Mouse (Mus musculus): ENCODE data around the gene Camta1. TPM values are rescaled to one million over a fixed set of nuclear protein-coding genes. Genes with fewer than 3 reads are reported as not detected.

Camta1 gene
- polyA plus RNA-seq, 1 experiment from 2014 or later = 78.7 TPM

DNA sequence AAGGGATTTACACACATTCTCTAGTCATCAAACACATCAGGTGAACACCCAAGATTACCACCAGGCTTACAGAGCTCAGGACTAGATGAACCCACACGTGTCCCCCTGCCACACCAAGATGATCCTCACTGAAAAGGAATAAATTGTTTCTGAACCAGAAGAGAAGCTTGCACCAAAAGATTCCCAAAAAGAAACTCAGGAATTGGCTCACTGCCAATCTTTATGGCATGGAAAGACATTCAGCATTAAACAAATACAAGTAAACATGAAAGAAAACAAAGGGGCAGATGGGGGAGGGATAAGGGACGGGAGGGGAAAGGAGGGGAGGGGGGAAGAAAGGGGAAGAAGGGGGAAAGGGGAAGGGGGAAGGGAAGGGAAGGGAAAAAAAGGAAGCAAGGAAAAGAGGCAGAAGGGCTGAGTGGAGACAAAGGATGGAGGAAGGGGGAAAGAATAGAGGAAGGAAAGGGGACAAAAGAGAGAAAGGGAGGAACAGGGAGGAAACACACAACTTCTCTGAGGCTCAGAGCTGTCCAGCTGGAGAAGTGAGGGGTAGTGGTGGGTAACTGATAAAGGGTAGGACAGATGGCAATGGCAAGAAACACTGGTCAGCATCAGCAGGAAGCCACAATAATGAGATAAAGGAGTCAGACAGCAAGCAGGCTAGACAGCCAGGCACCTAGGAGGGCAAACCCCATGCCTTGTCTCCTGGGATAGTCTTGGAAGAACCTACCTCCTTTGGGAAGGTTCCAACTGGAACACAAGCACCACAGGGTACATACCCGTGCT lies 43.5 kb downstream of the Camta1 start:
- 0 out of 2 replicates have a peak, but pooled peaks have one; percentile 3 for ATAC-seq (ENCODE audit: borderline replicate concordance, extremely low read depth, low FRiP score, low TSS enrichment)
- Histone ChIP-seq H3K27ac (no peak overlapping the region), H3K4me2 (no peak overlapping the region), H3K27me3 (no peaks in the 10 kb centered on the region), H3K4me3 (no peak overlapping the region), H3K4me1 (peaks cover 13% of the 10 kb centered on the region), H3K36me3 (no peaks in the 10 kb centered on the region), H3K9me3 (no peaks in the 10 kb centered on the region), H3K9ac (no peak overlapping the region)
- 42% methylated on average over 3 of the region's 3 CpGs for WGBS

GRCm38 (mm10) chr4:151813711-151814110 lies 48.0 kb downstream of the Camta1 start:
- H3K27ac ChIP-seq = no peak overlapping the region
- H3K9me3 ChIP-seq = no peaks in the 10 kb centered on the region
- H3K4me3 ChIP-seq = no peak overlapping the region
- no peaks in the 10 kb centered on the region for H3K36me3 ChIP-seq
- H3K4me1 ChIP-seq = peaks cover 7% of the 10 kb centered on the region
- 96% methylated on average over 4 of the region's 4 CpGs for WGBS
- H3K4me2 ChIP-seq = no peak overlapping the region
- ATAC-seq (ENCODE audit: borderline replicate concordance, extremely low read depth, low FRiP score, low TSS enrichment) = no peak
- H3K27me3 ChIP-seq = no peaks in the 10 kb centered on the region
- H3K9ac ChIP-seq = no peak overlapping the region

GRCm38 (mm10) chr4:151805685-151806084 lies 56.0 kb downstream of the Camta1 start:
- Histone ChIP-seq H3K36me3 (no peaks in the 10 kb centered on the region), H3K4me3 (no peak overlapping the region), H3K27me3 (no peaks in the 10 kb centered on the region), H3K27ac (peak overlapping the region; percentile 76), H3K9ac (no peak overlapping the region), H3K9me3 (no peaks in the 10 kb centered on the region), H3K4me2 (no peak overlapping the region), H3K4me1 (peaks cover 12% of the 10 kb centered on the region; the same call in 1 of the 2 replicates)
- no peak; the same call in 1 of the 2 replicates for ATAC-seq (ENCODE audit: borderline replicate concordance, extremely low read depth, low FRiP score, low TSS enrichment)
- WGBS = 51% methylated on average over 4 of the region's 4 CpGs

GRCm38 (mm10) chr4:151805046-151805445 lies 56.6 kb downstream of the Camta1 start:
- WGBS = 66% methylated on average over 6 of the region's 6 CpGs
- Histone ChIP-seq H3K9me3 (no peaks in the 10 kb centered on the region), H3K4me2 (no peak overlapping the region), H3K36me3 (no peaks in the 10 kb centered on the region), H3K4me3 (no peak overlapping the region), H3K27ac (peak overlapping the region; percentile 76; the same call in 1 of the 2 replicates), H3K9ac (no peak overlapping the region), H3K27me3 (no peaks in the 10 kb centered on the region), H3K4me1 (peaks cover 12% of the 10 kb centered on the region; the same call in 1 of the 2 replicates)
- peak; percentile 53; the same call in 1 of the 2 replicates for ATAC-seq (ENCODE audit: borderline replicate concordance, extremely low read depth, low FRiP score, low TSS enrichment)

DNA sequence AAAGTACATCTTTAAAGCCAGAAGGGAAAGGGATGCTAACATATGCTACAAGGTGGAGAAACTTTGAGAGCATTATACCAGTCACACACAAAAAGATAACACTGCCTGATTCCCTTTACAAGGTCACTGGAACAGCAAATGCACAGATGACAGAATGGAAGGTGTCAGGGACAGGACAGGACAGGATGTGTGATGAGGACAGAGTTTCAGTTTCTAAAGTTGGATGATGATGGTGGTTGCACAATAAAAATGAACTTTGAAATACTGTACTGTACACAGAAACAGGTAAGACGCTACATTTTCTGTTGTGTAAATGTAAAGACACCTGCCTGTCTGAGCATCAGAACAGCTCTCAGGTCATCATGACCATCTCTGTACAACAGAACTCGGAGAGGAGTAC lies 57.5 kb downstream of the Camta1 start:
- no peaks in the 10 kb centered on the region for H3K36me3 ChIP-seq
- peak overlapping the region; percentile 76; the same call in 1 of the 2 replicates for H3K27ac ChIP-seq
- H3K9me3 ChIP-seq = no peaks in the 10 kb centered on the region
- H3K4me1 ChIP-seq = peaks cover 12% of the 10 kb centered on the region; the same call in 1 of the 2 replicates
- H3K4me2 ChIP-seq = no peak overlapping the region
- H3K4me3 ChIP-seq = no peak overlapping the region
- no peak overlapping the region for H3K9ac ChIP-seq
- WGBS = 83% methylated on average over 2 of the region's 2 CpGs
- H3K27me3 ChIP-seq = no peaks in the 10 kb centered on the region
- ATAC-seq (ENCODE audit: borderline replicate concordance, extremely low read depth, low FRiP score, low TSS enrichment) = no peak

DNA sequence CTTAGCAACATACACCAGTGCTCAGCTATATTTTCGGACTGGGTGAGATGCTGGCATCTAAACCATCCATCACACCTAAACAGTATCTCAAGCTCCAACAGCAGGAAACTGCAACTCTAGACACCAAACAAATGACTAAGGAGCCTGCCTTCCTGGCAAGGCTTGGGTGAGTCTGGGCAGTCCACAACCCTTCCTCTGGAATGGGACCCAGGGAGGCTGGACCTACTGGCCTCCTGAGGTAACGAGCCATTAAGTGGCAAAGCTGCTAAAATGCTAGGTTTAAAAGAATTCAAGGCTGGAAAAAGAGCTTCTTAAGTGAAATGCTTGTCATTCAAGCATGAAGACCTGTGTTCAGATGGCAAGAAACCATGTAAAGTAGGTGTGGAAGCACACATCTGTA lies 63.0 kb downstream of the Camta1 start:
- Histone ChIP-seq H3K27me3 (no peaks in the 10 kb centered on the region), H3K27ac (no peak overlapping the region), H3K4me3 (no peak overlapping the region), H3K4me1 (no peaks in the 10 kb centered on the region), H3K4me2 (no peak overlapping the region), H3K9me3 (no peaks in the 10 kb centered on the region), H3K9ac (no peak overlapping the region), H3K36me3 (no peaks in the 10 kb centered on the region)
- ATAC-seq (ENCODE audit: borderline replicate concordance, extremely low read depth, low FRiP score, low TSS enrichment) = no peak
- WGBS = 75% methylated on average over 2 of the region's 2 CpGs

DNA sequence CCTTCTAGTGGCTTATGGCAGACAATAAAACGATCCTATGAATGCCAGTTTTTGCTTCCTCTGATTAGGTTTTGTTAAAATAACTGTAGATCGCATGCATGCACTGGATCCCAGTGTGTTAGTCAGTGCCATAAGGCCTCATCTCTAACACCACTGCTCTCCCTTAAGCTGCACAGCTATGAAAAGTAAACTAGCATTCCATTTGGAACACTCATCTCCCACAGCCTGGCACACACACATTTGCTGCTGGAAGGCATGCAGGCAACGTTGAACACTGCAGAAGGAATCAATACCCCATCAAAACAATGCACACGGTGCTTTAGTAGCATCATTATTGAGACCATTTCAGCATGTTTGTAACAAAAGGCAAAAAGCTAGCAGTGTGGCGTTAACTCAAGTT lies 68.0 kb downstream of the Camta1 start:
- Histone ChIP-seq H3K4me1 (no peaks in the 10 kb centered on the region), H3K36me3 (no peaks in the 10 kb centered on the region), H3K4me3 (no peak overlapping the region), H3K9ac (no peak overlapping the region), H3K27ac (no peak overlapping the region), H3K4me2 (no peak overlapping the region), H3K9me3 (no peaks in the 10 kb centered on the region), H3K27me3 (no peaks in the 10 kb centered on the region)
- ATAC-seq (ENCODE audit: borderline replicate concordance, extremely low read depth, low FRiP score, low TSS enrichment) = no peak
- 75% methylated on average over 5 of the region's 5 CpGs for WGBS

DNA sequence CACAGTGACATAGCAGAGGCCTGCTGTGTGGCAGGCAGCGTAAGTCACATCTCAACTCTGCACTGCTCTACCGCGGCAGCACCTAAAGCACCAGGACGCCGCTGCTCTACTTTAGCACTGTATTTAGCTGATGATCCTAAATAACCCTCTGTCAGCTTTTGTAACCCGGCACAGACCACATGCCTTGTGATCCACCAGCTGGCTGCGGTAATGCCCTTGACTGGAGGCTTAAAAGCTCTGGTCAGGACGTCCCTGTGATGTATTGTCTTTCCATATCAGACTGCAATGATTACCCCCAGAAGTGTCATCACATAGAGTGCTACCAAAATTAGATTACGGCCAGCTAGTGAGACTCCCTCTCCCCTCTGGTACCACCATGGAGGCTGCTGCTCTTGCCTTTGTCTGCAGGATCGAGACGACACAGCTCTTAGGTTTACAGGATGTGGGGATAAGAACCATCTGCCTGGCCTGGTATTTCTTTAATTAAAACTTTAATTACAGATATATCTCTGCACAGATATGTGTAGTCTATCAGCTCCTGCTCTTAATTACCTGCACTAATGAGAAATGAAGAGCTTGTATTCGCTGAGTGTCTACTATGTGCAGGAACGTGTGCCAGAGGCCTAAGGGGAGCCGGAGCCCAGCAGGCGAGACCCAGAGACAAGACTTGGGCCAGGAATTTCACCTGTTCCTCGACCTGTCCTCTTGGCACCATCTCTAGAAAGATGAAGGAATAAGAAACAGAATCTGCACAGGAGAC lies 74.5 kb downstream of the Camta1 start:
- Histone ChIP-seq H3K4me2 (no peak overlapping the region), H3K4me3 (no peak overlapping the region), H3K36me3 (no peaks in the 10 kb centered on the region), H3K27ac (no peak overlapping the region), H3K27me3 (no peaks in the 10 kb centered on the region), H3K9ac (no peak overlapping the region), H3K4me1 (no peaks in the 10 kb centered on the region), H3K9me3 (no peaks in the 10 kb centered on the region)
- 85% methylated on average over 16 of the region's 16 CpGs for WGBS
- no peak for ATAC-seq (ENCODE audit: borderline replicate concordance, extremely low read depth, low FRiP score, low TSS enrichment)

- Histone ChIP-seq H3K4me3 (no peak overlapping the region), H3K9me3 (no peaks in the 10 kb centered on the region), H3K9ac (no peak overlapping the region), H3K4me2 (no peak overlapping the region), H3K27ac (no peak overlapping the region), H3K36me3 (no peaks in the 10 kb centered on the region), H3K27me3 (no peaks in the 10 kb centered on the region), H3K4me1 (peaks cover 11% of the 10 kb centered on the region)
- ATAC-seq (ENCODE audit: borderline replicate concordance, extremely low read depth, low FRiP score, low TSS enrichment) = no peak
- WGBS = 90% methylated on average over 6 of the region's 6 CpGs
Measured at GRCm38 (mm10) chr4:151780511-151780910, 81.2 kb downstream of the Camta1 start.

DNA sequence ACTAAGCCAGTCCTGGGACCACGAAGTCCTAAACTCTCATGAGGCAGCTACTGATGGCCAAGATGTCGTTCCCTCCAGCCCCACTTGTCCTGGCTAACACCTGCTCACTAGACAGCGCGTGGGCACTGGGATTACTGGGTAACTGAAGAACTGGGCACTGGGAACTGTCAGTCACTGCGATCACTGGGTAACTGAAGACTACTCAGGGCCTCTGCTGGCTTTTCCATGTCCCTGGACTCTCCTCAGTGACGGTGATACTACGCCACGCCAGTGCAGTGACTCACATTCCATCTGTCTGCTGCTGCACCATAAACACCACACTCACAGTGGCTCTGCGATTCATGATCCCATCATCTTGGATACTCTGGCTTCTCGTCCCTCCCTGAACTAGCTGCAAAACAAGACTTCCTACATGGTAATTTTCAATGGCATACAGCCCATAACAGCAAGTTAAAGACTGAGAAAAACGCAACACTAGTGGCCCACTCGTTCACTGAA lies 81.7 kb downstream of the Camta1 start:
- Histone ChIP-seq H3K36me3 (no peaks in the 10 kb centered on the region), H3K9ac (no peak overlapping the region), H3K4me2 (no peak overlapping the region), H3K4me3 (no peak overlapping the region), H3K4me1 (peaks cover 11% of the 10 kb centered on the region), H3K27me3 (no peaks in the 10 kb centered on the region), H3K9me3 (no peaks in the 10 kb centered on the region), H3K27ac (no peak overlapping the region)
- no peak for ATAC-seq (ENCODE audit: borderline replicate concordance, extremely low read depth, low FRiP score, low TSS enrichment)
- 89% methylated on average over 12 of the region's 12 CpGs for WGBS

- no peaks in the 10 kb centered on the region for H3K9me3 ChIP-seq
- WGBS = 59% methylated on average over 4 of the region's 4 CpGs
- peaks cover 11% of the 10 kb centered on the region for H3K4me1 ChIP-seq
- H3K9ac ChIP-seq = no peak overlapping the region
- no peak for ATAC-seq (ENCODE audit: borderline replicate concordance, extremely low read depth, low FRiP score, low TSS enrichment)
- H3K27me3 ChIP-seq = no peaks in the 10 kb centered on the region
- H3K27ac ChIP-seq = peak overlapping the region; percentile 42; the same call in 1 of the 2 replicates
- no peaks in the 10 kb centered on the region for H3K36me3 ChIP-seq
- no peak overlapping the region for H3K4me3 ChIP-seq
- H3K4me2 ChIP-seq = no peak overlapping the region
Measured at GRCm38 (mm10) chr4:151778511-151778910, 83.2 kb downstream of the Camta1 start.

DNA sequence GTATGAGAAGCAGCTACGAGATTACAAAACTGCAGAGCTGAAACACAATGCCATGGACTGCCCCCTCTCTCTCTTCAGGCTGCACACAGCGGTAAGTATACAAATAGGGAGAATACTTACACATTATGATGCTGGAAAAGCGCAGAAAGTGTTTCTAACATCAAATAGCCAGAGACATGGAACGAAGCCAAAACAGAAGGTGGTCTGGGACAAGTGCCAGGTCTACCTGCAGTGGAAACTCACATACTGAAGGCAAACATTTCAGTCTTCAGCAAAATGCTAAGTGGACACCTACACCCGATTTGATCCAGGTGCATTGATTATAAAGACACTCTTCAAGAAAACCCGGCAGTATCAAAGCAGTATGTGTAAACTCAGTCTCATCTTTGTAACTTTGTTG lies 84.2 kb downstream of the Camta1 start:
- 67% methylated on average over 6 of the region's 6 CpGs for WGBS
- Histone ChIP-seq H3K4me1 (peaks cover 11% of the 10 kb centered on the region), H3K27me3 (no peaks in the 10 kb centered on the region), H3K36me3 (no peaks in the 10 kb centered on the region), H3K27ac (peak overlapping the region; percentile 27; the same call in 1 of the 2 replicates), H3K9ac (no peak overlapping the region), H3K4me3 (no peak overlapping the region), H3K4me2 (no peak overlapping the region), H3K9me3 (no peaks in the 10 kb centered on the region)
- no peak; the same call in 1 of the 2 replicates for ATAC-seq (ENCODE audit: borderline replicate concordance, extremely low read depth, low FRiP score, low TSS enrichment)

All from lung, embryonic 15.5 days (tissue).